Mouse (Mus musculus): ENCODE data around the gene Map3k15. TPM values are rescaled to one million over a fixed set of nuclear protein-coding genes. Genes with fewer than 3 reads are reported as not detected.

Map3k15 gene
- total RNA-seq, 1 experiment from 2014 or later: 1.0 TPM

- no peak for ATAC-seq (replicated peaks in 1 of 2; ENCODE audit: insufficient read depth in 1 of 2, low FRiP score in 2 of 2, low TSS enrichment in 1 of 2, low read depth in 1 of 2, poor library complexity in 2 of 2, severe bottlenecking in 2 of 2)
Observed at GRCm38 (mm10) chrX:160113777-160114176, 125.5 kb downstream of the Map3k15 start.

- ATAC-seq (replicated peaks in 1 of 2; ENCODE audit: insufficient read depth in 1 of 2, low FRiP score in 2 of 2, low TSS enrichment in 1 of 2, low read depth in 1 of 2, poor library complexity in 2 of 2, severe bottlenecking in 2 of 2): peak; percentile 66 to 80; a peak in 3 of 4 replicates
Observed at GRCm38 (mm10) chrX:160116074-160116473, 127.8 kb downstream of the Map3k15 start.

GRCm38 (mm10) chrX:160116658-160117057, 128.4 kb downstream of the Map3k15 start:
- ATAC-seq (replicated peaks in 1 of 2; ENCODE audit: insufficient read depth in 1 of 2, low FRiP score in 2 of 2, low TSS enrichment in 1 of 2, low read depth in 1 of 2, poor library complexity in 2 of 2, severe bottlenecking in 2 of 2): peak; percentile 77 to 82; a peak in 3 of 4 replicates

- ATAC-seq (replicated peaks in 1 of 2; ENCODE audit: insufficient read depth in 1 of 2, low FRiP score in 2 of 2, low TSS enrichment in 1 of 2, low read depth in 1 of 2, poor library complexity in 2 of 2, severe bottlenecking in 2 of 2): no peak
Observed at GRCm38 (mm10) chrX:160134136-160134843, 146.1 kb downstream of the Map3k15 start.

GRCm38 (mm10) chrX:160135719-160136118, 147.5 kb downstream of the Map3k15 start:
- ATAC-seq (replicated peaks in 1 of 2; ENCODE audit: insufficient read depth in 1 of 2, low FRiP score in 2 of 2, low TSS enrichment in 1 of 2, low read depth in 1 of 2, poor library complexity in 2 of 2, severe bottlenecking in 2 of 2): no peak

- 0 out of 4 replicates have a peak, but pooled peaks of 1 of the 2 experiments have one; percentile 3 for ATAC-seq (replicated peaks in 1 of 2; ENCODE audit: insufficient read depth in 1 of 2, low FRiP score in 2 of 2, low TSS enrichment in 1 of 2, low read depth in 1 of 2, poor library complexity in 2 of 2, severe bottlenecking in 2 of 2)
Observed at GRCm38 (mm10) chrX:160136153-160136552, 147.9 kb downstream of the Map3k15 start.

GRCm38 (mm10) chrX:160137177-160137860, 149.1 kb downstream of the Map3k15 start:
- ATAC-seq (replicated peaks in 1 of 2; ENCODE audit: insufficient read depth in 1 of 2, low FRiP score in 2 of 2, low TSS enrichment in 1 of 2, low read depth in 1 of 2, poor library complexity in 2 of 2, severe bottlenecking in 2 of 2): no peak

GRCm38 (mm10) chrX:160137861-160138717, 149.9 kb downstream of the Map3k15 start, which contains the start of gene Pdha1:
TSS of gene Pdha1 (minus strand) at chrX:160138413.
- ATAC-seq (replicated peaks in 1 of 2; ENCODE audit: insufficient read depth in 1 of 2, low FRiP score in 2 of 2, low TSS enrichment in 1 of 2, low read depth in 1 of 2, poor library complexity in 2 of 2, severe bottlenecking in 2 of 2): peak; percentile 90 to 96

- no peak for ATAC-seq (replicated peaks in 1 of 2; ENCODE audit: insufficient read depth in 1 of 2, low FRiP score in 2 of 2, low TSS enrichment in 1 of 2, low read depth in 1 of 2, poor library complexity in 2 of 2, severe bottlenecking in 2 of 2)
Observed at GRCm38 (mm10) chrX:160146806-160147205, 158.6 kb downstream of the Map3k15 start.

- no peak for ATAC-seq (replicated peaks in 1 of 2; ENCODE audit: insufficient read depth in 1 of 2, low FRiP score in 2 of 2, low TSS enrichment in 1 of 2, low read depth in 1 of 2, poor library complexity in 2 of 2, severe bottlenecking in 2 of 2)
Observed at GRCm38 (mm10) chrX:160147406-160147805, 159.2 kb downstream of the Map3k15 start.

GRCm38 (mm10) chrX:160148859-160149258, 160.6 kb downstream of the Map3k15 start:
- no peak for ATAC-seq (replicated peaks in 1 of 2; ENCODE audit: insufficient read depth in 1 of 2, low FRiP score in 2 of 2, low TSS enrichment in 1 of 2, low read depth in 1 of 2, poor library complexity in 2 of 2, severe bottlenecking in 2 of 2)

GRCm38 (mm10) chrX:160153147-160153815, 165.0 kb downstream of the Map3k15 start:
- ATAC-seq (replicated peaks in 1 of 2; ENCODE audit: insufficient read depth in 1 of 2, low FRiP score in 2 of 2, low TSS enrichment in 1 of 2, low read depth in 1 of 2, poor library complexity in 2 of 2, severe bottlenecking in 2 of 2): peak in 1 of 2 experiments; percentile 49; a peak in 1 of 4 replicates

GRCm38 (mm10) chrX:160164259-160164658, 176.0 kb downstream of the Map3k15 start:
- no peak for ATAC-seq (replicated peaks in 1 of 2; ENCODE audit: insufficient read depth in 1 of 2, low FRiP score in 2 of 2, low TSS enrichment in 1 of 2, low read depth in 1 of 2, poor library complexity in 2 of 2, severe bottlenecking in 2 of 2)

GRCm38 (mm10) chrX:160166246-160166985, 178.2 kb downstream of the Map3k15 start:
- no peak for ATAC-seq (replicated peaks in 1 of 2; ENCODE audit: insufficient read depth in 1 of 2, low FRiP score in 2 of 2, low TSS enrichment in 1 of 2, low read depth in 1 of 2, poor library complexity in 2 of 2, severe bottlenecking in 2 of 2)

GRCm38 (mm10) chrX:160170150-160170549, 181.9 kb downstream of the Map3k15 start:
- peak; percentile 32 to 56; a peak in 2 of 4 replicates for ATAC-seq (replicated peaks in 1 of 2; ENCODE audit: insufficient read depth in 1 of 2, low FRiP score in 2 of 2, low TSS enrichment in 1 of 2, low read depth in 1 of 2, poor library complexity in 2 of 2, severe bottlenecking in 2 of 2)
